Mouse (Mus musculus) cerebellum, adult (tissue): ENCODE results near the gene Snx14.
A peak's percentile ranks its signal among the peaks of the same experiment; 100 is the strongest.

ENCODE experiments used
- ATAC-seq: cut with Nextera tagmentation; 2 replicates; pipeline ENCODE4 v1.9.2; 2017; ENCODE audit warnings: mild to moderate bottlenecking, moderate library complexity, mixed read lengths; ENCODE audit not compliant: insufficient number of reproducible peaks, low FRiP score, low TSS enrichment

Snx14 gene

GRCm38 (mm10) chr9:88394852-88395251 is 43.9 kb downstream of the Snx14 start:
- ATAC-seq = no peak

- ATAC-seq = no peak
Measured at GRCm38 (mm10) chr9:88388826-88389225, 49.9 kb downstream of the Snx14 start.

GRCm38 (mm10) chr9:88380542-88380941 is 58.2 kb downstream of the Snx14 start:
- ATAC-seq = no peak

GRCm38 (mm10) chr9:88380076-88380475 is 58.7 kb downstream of the Snx14 start:
- no peak for ATAC-seq

GRCm38 (mm10) chr9:88379057-88379456 is 59.7 kb downstream of the Snx14 start:
- ATAC-seq = no peak

- no peak for ATAC-seq
Measured at GRCm38 (mm10) chr9:88377483-88377882, 61.3 kb downstream of the Snx14 start.

GRCm38 (mm10) chr9:88373001-88373400 is 65.8 kb downstream of the Snx14 start:
- ATAC-seq = no peak

- no peak for ATAC-seq
Measured at GRCm38 (mm10) chr9:88371201-88371600, 67.6 kb downstream of the Snx14 start.

- ATAC-seq = no peak
Measured at GRCm38 (mm10) chr9:88369666-88370065, 69.1 kb downstream of the Snx14 start.

- no peak for ATAC-seq
Measured at GRCm38 (mm10) chr9:88368476-88368875, 70.3 kb downstream of the Snx14 start.

- ATAC-seq = no peak
Measured at GRCm38 (mm10) chr9:88367751-88368150, 71.0 kb downstream of the Snx14 start.

GRCm38 (mm10) chr9:88367322-88367721 is 71.4 kb downstream of the Snx14 start:
- no peak for ATAC-seq

GRCm38 (mm10) chr9:88366819-88367218 is 71.9 kb downstream of the Snx14 start:
- no peak for ATAC-seq

GRCm38 (mm10) chr9:88366308-88366707 is 72.5 kb downstream of the Snx14 start:
- no peak for ATAC-seq

- ATAC-seq = peak; percentile 95
Measured at GRCm38 (mm10) chr9:88363102-88363501, 75.7 kb downstream of the Snx14 start.

- ATAC-seq = 0 out of 2 replicates have a peak, but pooled peaks have one; percentile 31
Measured at GRCm38 (mm10) chr9:88362055-88362850, 76.5 kb downstream of the Snx14 start.

- no peak for ATAC-seq
Measured at GRCm38 (mm10) chr9:88361211-88361909, 77.4 kb downstream of the Snx14 start.

GRCm38 (mm10) chr9:88359140-88359539 is 79.6 kb downstream of the Snx14 start:
- ATAC-seq = no peak

- no peak for ATAC-seq
Measured at GRCm38 (mm10) chr9:88357173-88357572, 81.6 kb downstream of the Snx14 start.

- ATAC-seq = no peak
Measured at GRCm38 (mm10) chr9:88353459-88353858, 85.3 kb downstream of the Snx14 start.

- no peak for ATAC-seq
Measured at GRCm38 (mm10) chr9:88352741-88353140, 86.0 kb downstream of the Snx14 start.

- ATAC-seq = no peak
Measured at GRCm38 (mm10) chr9:88351163-88351562, 87.6 kb downstream of the Snx14 start.
